Mouse (Mus musculus): ENCODE results near the gene Ap1ar. TPM values are rescaled to one million over a fixed set of nuclear protein-coding genes. Genes with fewer than 3 reads are reported as not detected.

Ap1ar gene
- 83.0 and 85.1 TPM in 2 replicates for polyA plus RNA-seq (2015; fragmentation: Nextera tagmentation; extraction: Ambion mirVana)

DNA sequence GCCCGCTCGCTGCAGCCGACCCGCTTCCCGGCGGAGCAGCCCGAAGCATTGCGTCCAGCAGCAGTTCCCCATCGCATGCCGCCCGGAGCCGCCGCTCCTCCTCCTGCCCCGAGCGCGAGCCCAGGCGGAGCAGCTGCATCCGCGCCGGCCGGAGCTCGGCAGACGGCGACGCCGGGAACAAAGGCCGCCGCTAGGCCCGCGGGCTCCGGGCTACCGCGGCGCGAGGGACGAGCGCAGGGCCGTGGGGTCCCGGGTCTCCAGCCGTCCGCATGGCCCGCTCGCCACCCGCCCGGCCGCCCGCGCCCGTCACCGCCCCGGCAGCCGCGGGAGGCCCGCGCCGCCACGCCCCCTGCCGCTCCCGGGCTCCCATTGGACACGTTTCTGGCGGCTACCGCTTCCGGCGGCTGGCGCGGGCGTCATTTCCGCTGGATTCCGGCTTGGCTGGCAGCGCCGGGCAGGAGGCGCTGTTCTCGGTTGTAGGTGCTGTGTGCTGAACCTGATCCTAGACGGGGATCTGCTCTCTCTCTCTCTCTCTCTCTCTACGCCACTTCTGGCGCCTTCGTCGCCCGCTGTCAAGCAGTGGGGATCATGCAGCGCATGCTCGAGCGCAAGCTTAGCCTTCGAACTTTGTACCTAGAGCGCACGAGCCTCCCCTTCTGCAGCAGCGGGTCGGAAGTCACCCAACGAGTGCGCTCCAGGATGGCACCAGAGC, at the start of gene Ap1ar:
TSS of gene Ap1ar (minus strand) at position 370 of the 712 bp plus-strand sequence.
- Histone ChIP-seq H3K9ac (peak within 1 kb of the TSS; percentile 92), H3K4me1 (replicated peaks) (peaks cover 36% of the 10 kb centered on the region), H3K27ac (peak within 1 kb of the TSS; percentile 95), H3K36me3 (0 out of 2 replicates have a peak, but pooled peaks cover 5% of the 10 kb centered on the region), H3K4me3 (peak within 1 kb of the TSS; percentile 88), H3K4me2 (peak within 1 kb of the TSS; percentile 84), H3K9me3 (no peaks in the 10 kb centered on the region), H3K27me3 (no peaks in the 10 kb centered on the region)
- under 1% methylated on average over 72 of the region's 89 CpGs for WGBS
- peak; percentile 97 for ATAC-seq (ENCODE audit: low FRiP score)

- 63% methylated on average over 2 of the region's 2 CpGs for WGBS
- no peak for ATAC-seq (ENCODE audit: low FRiP score)
- no peak overlapping the region for H3K27ac ChIP-seq
These were observed 44.4 kb upstream of the Ap1ar start for GRCm38 (mm10) chr3:127881684-127882083.

GRCm38 (mm10) chr3:127879968-127880367, 42.6 kb upstream of the Ap1ar start:
- Histone ChIP-seq H3K9me3 (no peaks in the 10 kb centered on the region), H3K9ac (no peak overlapping the region), H3K4me1 (replicated peaks) (peaks cover 2% of the 10 kb centered on the region; the same call in 1 of the 2 replicates), H3K27me3 (no peaks in the 10 kb centered on the region), H3K36me3 (no peaks in the 10 kb centered on the region), H3K27ac (no peak overlapping the region), H3K4me2 (no peak overlapping the region), H3K4me3 (no peak overlapping the region)
- WGBS: 90% methylated on average over 3 of the region's 3 CpGs
- ATAC-seq (ENCODE audit: low FRiP score): no peak

More at GRCm38 (mm10) chr3:127881684-127882083, 44.4 kb upstream of the Ap1ar start:
- no peaks in the 10 kb centered on the region for H3K27me3 ChIP-seq
- no peaks in the 10 kb centered on the region for H3K9me3 ChIP-seq
- no peaks in the 10 kb centered on the region for H3K4me1 ChIP-seq (replicated peaks)
- H3K4me2 ChIP-seq: no peak overlapping the region
- no peak overlapping the region for H3K4me3 ChIP-seq
- H3K36me3 ChIP-seq: no peaks in the 10 kb centered on the region
- no peak overlapping the region for H3K9ac ChIP-seq

DNA sequence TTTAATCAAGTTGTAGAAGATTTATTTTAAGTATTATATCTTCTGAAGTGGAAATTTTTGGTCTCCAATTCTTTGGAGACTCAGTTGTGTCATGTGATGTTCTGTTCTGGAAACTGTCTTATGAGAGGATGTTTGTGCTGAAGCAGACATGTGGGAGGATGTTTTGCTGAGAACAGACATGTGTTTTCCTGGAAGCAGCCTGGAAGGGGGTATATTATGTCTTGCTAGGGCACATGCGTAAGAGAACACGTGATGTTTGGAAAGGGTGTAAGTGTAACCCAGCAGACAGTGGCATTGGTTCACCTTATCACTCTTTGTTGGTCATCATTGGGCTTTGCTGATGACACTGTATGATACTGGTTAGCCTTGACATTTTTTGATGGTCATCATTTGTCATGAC, 38.2 kb upstream of the Ap1ar start:
- Histone ChIP-seq H3K27ac (no peak overlapping the region), H3K4me2 (no peak overlapping the region), H3K36me3 (no peaks in the 10 kb centered on the region), H3K9me3 (no peaks in the 10 kb centered on the region), H3K9ac (no peak overlapping the region), H3K4me1 (replicated peaks) (peaks cover 16% of the 10 kb centered on the region), H3K4me3 (no peak overlapping the region), H3K27me3 (no peaks in the 10 kb centered on the region)
- WGBS: 93% methylated on average over 2 of the region's 2 CpGs
- ATAC-seq (ENCODE audit: low FRiP score): no peak

DNA sequence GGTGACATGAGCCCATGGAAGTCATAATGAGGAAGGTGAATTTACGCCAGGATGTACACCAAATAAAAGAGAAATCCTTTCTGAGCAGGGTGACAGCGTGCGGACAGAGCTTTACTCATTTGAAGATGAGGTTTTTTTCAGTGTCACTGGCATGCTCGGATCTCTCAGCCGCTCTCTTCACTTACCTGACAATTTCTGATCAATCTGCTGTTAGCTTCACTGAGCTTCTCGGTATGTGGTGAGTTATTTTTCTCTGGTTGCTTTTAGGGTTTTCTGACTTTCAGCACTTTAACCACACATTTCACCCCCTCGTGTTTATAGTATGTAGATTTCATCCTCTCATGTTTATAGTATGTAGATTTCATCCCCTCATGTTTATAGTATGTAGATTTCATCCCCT, 37.7 kb upstream of the Ap1ar start:
- H3K4me3 ChIP-seq: no peak overlapping the region
- H3K9ac ChIP-seq: no peak overlapping the region
- H3K36me3 ChIP-seq: no peaks in the 10 kb centered on the region
- peak overlapping the region; percentile 64; the same call in 1 of the 2 replicates for H3K27ac ChIP-seq
- peaks cover 16% of the 10 kb centered on the region for H3K4me1 ChIP-seq (replicated peaks)
- no peak overlapping the region for H3K4me2 ChIP-seq
- no peaks in the 10 kb centered on the region for H3K27me3 ChIP-seq
- WGBS: 61% methylated on average over 7 of the region's 7 CpGs
- no peaks in the 10 kb centered on the region for H3K9me3 ChIP-seq
- ATAC-seq (ENCODE audit: low FRiP score): no peak

- Histone ChIP-seq H3K36me3 (no peaks in the 10 kb centered on the region), H3K9me3 (no peaks in the 10 kb centered on the region), H3K27me3 (no peaks in the 10 kb centered on the region), H3K4me1 (replicated peaks) (peaks cover 16% of the 10 kb centered on the region), H3K27ac (peak overlapping the region; percentile 64; the same call in 1 of the 2 replicates), H3K9ac (no peak overlapping the region), H3K4me2 (no peak overlapping the region), H3K4me3 (no peak overlapping the region)
- ATAC-seq (ENCODE audit: low FRiP score): peak; percentile 95
- 26% methylated on average over 4 of the region's 4 CpGs for WGBS
These were observed 37.0 kb upstream of the Ap1ar start for GRCm38 (mm10) chr3:127874254-127874883.

DNA sequence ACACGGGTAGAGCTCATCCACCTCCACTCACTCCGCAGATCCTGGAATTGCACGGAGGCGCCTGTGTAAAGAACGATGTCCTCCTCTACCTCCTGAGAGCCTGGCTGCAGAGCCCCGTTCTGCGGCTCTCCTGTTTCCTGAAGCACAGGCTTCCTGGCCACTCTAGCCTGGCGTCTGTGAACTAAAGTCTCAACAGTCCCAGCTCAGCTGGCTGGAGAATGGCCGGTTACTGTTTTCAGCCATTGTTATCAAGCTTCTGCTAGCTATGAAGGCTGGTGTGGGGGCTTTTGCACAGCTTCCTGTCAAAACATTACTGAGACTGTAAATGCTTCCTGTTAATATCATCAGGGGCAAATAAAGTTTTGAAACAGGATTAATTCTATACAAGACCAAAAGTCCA, 34.3 kb upstream of the Ap1ar start:
- no peak for ATAC-seq (ENCODE audit: low FRiP score)
- 82% methylated on average over 9 of the region's 9 CpGs for WGBS
- Histone ChIP-seq H3K27ac (no peak overlapping the region), H3K9ac (no peak overlapping the region), H3K9me3 (no peaks in the 10 kb centered on the region), H3K4me1 (replicated peaks) (peaks cover 26% of the 10 kb centered on the region), H3K4me3 (no peak overlapping the region), H3K27me3 (no peaks in the 10 kb centered on the region), H3K36me3 (no peaks in the 10 kb centered on the region), H3K4me2 (no peak overlapping the region)

GRCm38 (mm10) chr3:127868880-127869279, 31.6 kb upstream of the Ap1ar start:
- WGBS: 37% methylated on average over 5 of the region's 5 CpGs
- ATAC-seq (ENCODE audit: low FRiP score): peak; percentile 67; the same call in 1 of the 2 replicates
- no peaks in the 10 kb centered on the region for H3K27me3 ChIP-seq
- H3K4me3 ChIP-seq: no peak overlapping the region
- H3K4me1 ChIP-seq (replicated peaks): peaks cover 16% of the 10 kb centered on the region
- no peak overlapping the region for H3K27ac ChIP-seq
- no peaks in the 10 kb centered on the region for H3K36me3 ChIP-seq
- no peaks in the 10 kb centered on the region for H3K9me3 ChIP-seq
- H3K4me2 ChIP-seq: no peak overlapping the region
- H3K9ac ChIP-seq: no peak overlapping the region

- H3K9ac ChIP-seq: no peak overlapping the region
- ATAC-seq (ENCODE audit: low FRiP score): no peak
- H3K9me3 ChIP-seq: no peaks in the 10 kb centered on the region
- no peak overlapping the region for H3K4me3 ChIP-seq
- H3K27ac ChIP-seq: peak overlapping the region; percentile 41; the same call in 1 of the 2 replicates
- H3K27me3 ChIP-seq: no peaks in the 10 kb centered on the region
- no peaks in the 10 kb centered on the region for H3K36me3 ChIP-seq
- 46% methylated on average over 9 of the region's 9 CpGs for WGBS
- no peak overlapping the region for H3K4me2 ChIP-seq
- H3K4me1 ChIP-seq (replicated peaks): peaks cover 10% of the 10 kb centered on the region
These were observed 30.9 kb upstream of the Ap1ar start for GRCm38 (mm10) chr3:127868046-127868758.

DNA sequence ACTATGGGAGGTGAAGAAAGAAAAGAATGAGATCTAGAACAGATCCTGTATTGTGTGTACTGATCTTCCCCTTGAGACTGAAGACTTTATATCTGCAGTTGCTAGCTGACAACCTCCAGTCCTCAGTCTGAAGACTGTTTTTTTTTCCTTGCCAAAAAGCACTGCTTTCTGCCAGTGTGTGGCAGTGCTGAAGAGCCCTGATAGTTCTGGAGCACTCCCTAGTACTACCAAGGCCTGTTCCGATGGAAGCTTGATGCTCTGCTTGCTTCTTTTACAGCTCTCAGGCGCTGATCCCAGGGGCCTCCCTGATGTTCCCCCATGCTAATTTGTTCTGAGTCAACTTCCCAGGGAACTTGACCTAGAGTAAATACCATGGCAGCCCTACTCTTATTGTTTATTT, 26.9 kb upstream of the Ap1ar start:
- no peak overlapping the region for H3K27ac ChIP-seq
- H3K4me1 ChIP-seq (replicated peaks): peaks cover 10% of the 10 kb centered on the region
- no peaks in the 10 kb centered on the region for H3K9me3 ChIP-seq
- no peak for ATAC-seq (ENCODE audit: low FRiP score)
- H3K36me3 ChIP-seq: no peaks in the 10 kb centered on the region
- WGBS: 39% methylated on average over 2 of the region's 2 CpGs
- no peak overlapping the region for H3K4me3 ChIP-seq
- H3K9ac ChIP-seq: no peak overlapping the region
- H3K4me2 ChIP-seq: no peak overlapping the region
- no peaks in the 10 kb centered on the region for H3K27me3 ChIP-seq

GRCm38 (mm10) chr3:127863571-127863970, 26.2 kb upstream of the Ap1ar start:
- H3K9me3 ChIP-seq: no peaks in the 10 kb centered on the region
- no peaks in the 10 kb centered on the region for H3K27me3 ChIP-seq
- H3K36me3 ChIP-seq: no peaks in the 10 kb centered on the region
- H3K4me1 ChIP-seq (replicated peaks): peaks cover 5% of the 10 kb centered on the region; the same call in 1 of the 2 replicates
- ATAC-seq (ENCODE audit: low FRiP score): no peak
- no peak overlapping the region for H3K9ac ChIP-seq
- WGBS: 73% methylated on average over 3 of the region's 3 CpGs
- H3K4me2 ChIP-seq: no peak overlapping the region
- H3K4me3 ChIP-seq: no peak overlapping the region
- no peak overlapping the region for H3K27ac ChIP-seq

DNA sequence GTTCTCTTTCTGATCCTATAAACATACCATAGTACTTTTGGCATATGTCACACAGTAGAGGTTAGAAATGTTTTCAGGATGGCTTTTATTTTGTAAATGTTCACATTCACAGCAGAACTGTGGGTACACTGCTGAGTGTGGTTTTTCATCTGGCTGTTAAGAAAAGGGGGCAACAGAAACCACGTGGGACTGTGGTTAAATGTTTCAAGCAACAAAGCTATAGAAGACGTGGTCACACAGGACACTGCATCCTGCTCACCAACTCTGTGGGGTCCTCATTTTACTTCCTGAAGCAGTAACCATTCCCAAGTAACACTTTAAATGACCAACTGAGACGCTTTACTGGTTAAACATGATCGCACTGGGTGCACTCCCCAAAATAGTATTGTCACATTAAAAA, 25.2 kb upstream of the Ap1ar start:
- 74% methylated on average over 4 of the region's 4 CpGs for WGBS
- ATAC-seq (ENCODE audit: low FRiP score): no peak

More for the DNA sequence above, 25.2 kb upstream of the Ap1ar start:
- no peaks in the 10 kb centered on the region for H3K4me1 ChIP-seq (replicated peaks)
- H3K9ac ChIP-seq: no peak overlapping the region
- H3K4me3 ChIP-seq: no peak overlapping the region
- no peak overlapping the region for H3K4me2 ChIP-seq
- no peaks in the 10 kb centered on the region for H3K27me3 ChIP-seq
- no peak overlapping the region for H3K27ac ChIP-seq
- no peaks in the 10 kb centered on the region for H3K9me3 ChIP-seq
- no peaks in the 10 kb centered on the region for H3K36me3 ChIP-seq

All from hindbrain, embryonic 13.5 days (tissue).